Mouse (Mus musculus) thymus, postnatal 14 days (tissue): ENCODE measurements around the gene Slc38a6.

Experiments
- DNase-seq: peaks from one replicate; pipeline ENCODE4 v3.0.0; 2021

Gene Slc38a6

GRCm38 (mm10) chr12:73324742-73325141 lies 38.2 kb downstream of the Slc38a6 start:
- no peak for DNase-seq

GRCm38 (mm10) chr12:73325181-73325580 lies 38.6 kb downstream of the Slc38a6 start:
- DNase-seq: no peak

- peak; percentile 57 for DNase-seq
Observed at GRCm38 (mm10) chr12:73325617-73326016, 39.0 kb downstream of the Slc38a6 start.

GRCm38 (mm10) chr12:73327381-73327780 lies 40.8 kb downstream of the Slc38a6 start:
- DNase-seq: no peak

GRCm38 (mm10) chr12:73328448-73329167 lies 42.0 kb downstream of the Slc38a6 start:
- no peak for DNase-seq

GRCm38 (mm10) chr12:73330236-73330635 lies 43.7 kb downstream of the Slc38a6 start:
- no peak for DNase-seq

GRCm38 (mm10) chr12:73332701-73333100 lies 46.1 kb downstream of the Slc38a6 start:
- DNase-seq: no peak

- peak; percentile 81 for DNase-seq
Observed at GRCm38 (mm10) chr12:73334051-73334551, 47.5 kb downstream of the Slc38a6 start.

GRCm38 (mm10) chr12:73337127-73337526 lies 50.5 kb downstream of the Slc38a6 start:
- peak; percentile 32 for DNase-seq

GRCm38 (mm10) chr12:73340642-73341293 lies 54.2 kb downstream of the Slc38a6 start:
- no peak for DNase-seq

- peak; percentile 54 for DNase-seq
Observed at GRCm38 (mm10) chr12:73341703-73342663, 55.4 kb downstream of the Slc38a6 start.

GRCm38 (mm10) chr12:73344300-73344699 lies 57.7 kb downstream of the Slc38a6 start:
- no peak for DNase-seq

GRCm38 (mm10) chr12:73345157-73345556 lies 58.6 kb downstream of the Slc38a6 start:
- no peak for DNase-seq

- DNase-seq: no peak
Observed at GRCm38 (mm10) chr12:73347202-73347601, 60.6 kb downstream of the Slc38a6 start.

GRCm38 (mm10) chr12:73350466-73350865 lies 63.9 kb downstream of the Slc38a6 start:
- no peak for DNase-seq

- DNase-seq: no peak
Observed at GRCm38 (mm10) chr12:73350982-73351381, 64.4 kb downstream of the Slc38a6 start.

GRCm38 (mm10) chr12:73351746-73352145 lies 65.2 kb downstream of the Slc38a6 start:
- no peak for DNase-seq

GRCm38 (mm10) chr12:73353362-73353761 lies 66.8 kb downstream of the Slc38a6 start:
- no peak for DNase-seq

GRCm38 (mm10) chr12:73354521-73354920 lies 67.9 kb downstream of the Slc38a6 start:
- DNase-seq: no peak

- DNase-seq: no peak
Observed at GRCm38 (mm10) chr12:73355084-73355775, 68.7 kb downstream of the Slc38a6 start.

GRCm38 (mm10) chr12:73356696-73357095 lies 70.1 kb downstream of the Slc38a6 start:
- no peak for DNase-seq

- no peak for DNase-seq
Observed at GRCm38 (mm10) chr12:73357311-73357710, 70.7 kb downstream of the Slc38a6 start.
